Mouse (Mus musculus): ENCODE results near the gene Bag5. TPM values are rescaled to one million over a fixed set of nuclear protein-coding genes. Genes with fewer than 3 reads are reported as not detected.
A peak's percentile ranks its signal among the peaks of the same experiment; 100 is the strongest.
"Not testable (repeated sequence)": the region's sequence is repeated elsewhere in the genome, so short reads cannot be mapped to it uniquely, and the experiment has no call there.

The Bag5 gene
- total RNA-seq, 2 experiments from 2014 or later = 10.8 to 21.8 TPM

DNA sequence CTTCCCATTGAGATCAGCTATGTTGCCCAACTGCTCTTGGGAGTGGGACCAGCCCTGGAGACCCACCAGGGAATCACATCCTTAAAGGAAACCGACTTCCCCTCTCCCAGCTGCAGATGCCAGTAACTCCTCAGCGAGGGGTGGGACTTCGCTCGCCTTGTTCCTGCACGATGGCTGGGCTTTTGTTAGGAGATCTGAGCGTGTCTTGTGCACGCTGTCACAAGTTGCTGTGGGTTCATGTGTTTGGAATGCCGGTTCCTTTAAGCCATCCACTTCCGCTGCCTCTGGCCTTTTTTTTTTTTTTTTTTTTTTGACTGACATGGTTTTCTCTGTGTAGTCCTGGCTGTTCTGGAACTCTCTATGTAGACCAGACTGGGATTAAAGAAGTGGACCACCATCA is 24.3 kb upstream of the Bag5 start:
- ATAC-seq (ENCODE audit: poor library complexity, severe bottlenecking) = no peak

DNA sequence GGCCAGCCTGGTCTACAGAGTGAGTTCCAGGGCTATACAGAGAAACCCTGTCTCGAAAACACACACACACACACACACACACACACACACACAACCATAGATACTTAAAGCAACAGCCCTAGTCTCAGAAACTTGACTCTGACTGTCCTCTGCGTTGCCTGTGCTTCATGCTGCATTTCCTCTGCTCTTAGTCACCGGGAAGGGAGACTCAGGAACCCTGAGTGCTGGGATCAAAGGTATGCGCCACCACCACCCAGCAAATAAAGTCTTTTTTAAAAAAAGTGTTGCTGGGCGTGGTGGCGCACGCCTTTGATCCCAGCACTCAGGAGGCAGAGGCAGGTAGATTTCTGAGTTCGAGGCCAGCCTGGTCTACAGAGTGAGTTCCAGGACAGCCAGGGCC is 23.6 kb upstream of the Bag5 start:
- not testable (repeated sequence) for ATAC-seq (ENCODE audit: poor library complexity, severe bottlenecking)

- no peak for ATAC-seq (ENCODE audit: poor library complexity, severe bottlenecking)
Measured at GRCm38 (mm10) chr12:111734912-111735311, 21.9 kb upstream of the Bag5 start.

- ATAC-seq (ENCODE audit: poor library complexity, severe bottlenecking) = 0 out of 2 replicates have a peak, but pooled peaks have one; percentile 2
Measured at GRCm38 (mm10) chr12:111732921-111733320, 19.9 kb upstream of the Bag5 start.

DNA sequence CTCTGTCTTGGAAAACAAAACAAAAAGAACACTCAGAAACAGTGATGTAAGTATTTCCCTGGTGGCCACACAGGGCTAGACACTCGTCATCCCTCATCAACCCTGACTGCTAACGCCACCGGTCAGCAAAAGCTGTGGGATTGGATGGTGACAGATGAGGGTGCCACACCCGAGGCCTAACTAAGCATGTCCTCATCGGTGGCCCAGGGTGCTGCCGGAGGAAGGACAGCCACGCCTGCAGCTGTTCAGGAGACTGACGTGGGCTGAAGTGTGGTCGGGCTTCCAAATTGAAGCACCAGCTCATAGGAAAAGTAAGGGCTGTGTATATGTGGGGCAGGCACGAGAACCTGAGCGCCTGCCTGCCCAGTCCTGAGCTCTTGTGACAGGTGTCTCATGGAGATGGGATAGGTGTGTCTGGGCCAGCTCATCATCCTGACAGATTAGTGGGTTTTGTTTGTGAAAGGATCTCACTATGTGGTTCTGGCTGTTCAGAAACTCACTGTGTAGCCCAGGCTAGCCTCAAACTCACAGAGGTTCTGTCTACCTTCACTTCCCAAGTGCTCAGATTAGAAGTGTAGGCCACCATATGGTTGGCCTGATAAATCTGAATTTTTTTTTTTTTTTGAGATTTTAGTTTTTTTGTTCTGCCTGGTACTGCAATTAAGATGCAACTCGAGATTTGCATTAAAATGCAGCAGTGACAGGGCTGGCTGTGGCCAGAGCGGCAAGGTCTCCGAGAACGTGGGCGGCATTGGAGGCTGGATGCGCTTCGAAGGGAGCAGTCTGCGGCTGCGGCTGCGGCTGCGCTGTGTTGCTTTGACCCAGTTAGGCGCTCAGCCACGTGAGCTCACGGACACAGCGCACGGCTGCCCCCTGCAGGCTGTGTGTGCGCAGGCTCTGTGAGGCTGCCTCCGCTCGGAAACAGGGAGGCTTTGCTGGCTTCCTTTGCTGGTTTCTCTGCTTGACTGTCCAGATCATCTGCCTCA is 19.1 kb upstream of the Bag5 start:
- ATAC-seq (ENCODE audit: poor library complexity, severe bottlenecking) = peak; percentile 100

- ATAC-seq (ENCODE audit: poor library complexity, severe bottlenecking) = no peak
Measured at GRCm38 (mm10) chr12:111727956-111728355, 14.9 kb upstream of the Bag5 start.

- peak; percentile 87 for ATAC-seq (ENCODE audit: poor library complexity, severe bottlenecking)
Measured at GRCm38 (mm10) chr12:111726122-111726463, 13.0 kb upstream of the Bag5 start.

DNA sequence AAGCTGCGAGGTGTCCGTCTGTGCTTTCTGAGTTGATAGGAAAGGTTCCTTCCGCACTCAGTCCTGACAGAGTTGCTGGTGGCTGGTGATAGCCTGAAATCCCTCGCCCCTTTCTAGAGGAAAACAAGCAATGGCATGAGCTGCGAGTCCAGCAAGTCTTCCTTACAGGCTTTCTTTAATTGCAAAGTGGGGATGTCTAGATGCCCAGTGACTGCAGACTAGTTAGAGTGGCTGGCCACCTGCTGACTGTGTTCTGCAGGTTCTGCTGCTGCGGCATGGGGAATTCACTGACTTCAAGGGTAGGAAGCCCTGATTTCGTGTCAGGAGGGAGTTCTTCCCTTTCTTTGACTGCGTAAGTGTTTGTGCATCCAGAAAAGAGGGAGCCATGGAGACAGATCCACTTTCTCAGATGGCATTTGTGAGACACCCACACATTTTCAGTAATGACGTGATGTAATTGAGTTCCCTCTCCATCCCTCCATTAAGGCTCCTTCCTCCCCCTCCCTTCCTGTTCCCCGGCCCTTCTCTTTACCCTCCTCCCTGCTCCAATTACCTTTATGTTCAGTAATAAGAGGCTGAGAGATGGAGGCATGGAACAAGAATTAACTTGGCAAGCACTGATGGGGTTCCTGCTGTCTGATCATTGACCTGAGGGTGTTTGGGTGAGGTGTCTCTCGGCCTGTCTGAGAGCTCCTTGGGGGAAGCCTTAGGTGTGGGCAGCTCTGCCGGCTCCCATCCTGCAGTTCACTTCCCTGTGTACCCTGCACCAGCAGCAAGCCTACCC is 12.5 kb upstream of the Bag5 start:
- ATAC-seq (ENCODE audit: poor library complexity, severe bottlenecking) = no peak; the same call in 1 of the 2 replicates

DNA sequence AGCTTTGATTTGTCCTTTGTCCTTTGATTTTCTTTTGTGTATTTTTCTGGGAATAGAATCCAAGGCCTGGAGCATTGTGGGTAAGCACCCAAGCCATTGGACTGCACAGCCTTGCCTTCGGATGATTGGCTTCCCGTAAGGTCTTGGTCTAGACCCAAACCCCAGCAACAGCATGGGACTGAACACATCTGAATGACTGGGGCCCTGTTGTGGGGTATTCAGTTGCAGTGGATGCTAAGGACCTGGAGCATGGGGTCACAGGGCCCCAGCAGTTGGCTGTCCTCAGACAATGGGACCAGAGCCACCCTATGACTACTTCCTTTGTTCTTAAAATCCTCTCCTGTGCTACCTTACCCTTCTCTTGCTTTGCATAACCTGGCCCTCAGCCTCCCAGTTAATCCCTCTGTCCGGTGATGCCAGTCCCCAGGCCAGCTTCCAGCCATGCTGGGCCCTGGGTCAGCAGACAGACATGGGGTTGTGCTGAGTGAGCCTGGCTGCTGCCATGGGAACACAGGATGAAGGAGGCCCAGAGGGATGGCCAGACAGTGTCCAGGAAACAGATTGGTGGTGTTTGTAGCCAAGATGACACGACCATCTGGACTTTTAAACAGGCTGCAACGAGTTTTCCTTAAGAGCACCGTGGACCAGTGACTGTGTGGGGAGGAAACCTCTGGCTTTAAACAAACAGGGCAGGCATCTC is 11.7 kb upstream of the Bag5 start:
- no peak for ATAC-seq (ENCODE audit: poor library complexity, severe bottlenecking)

GRCm38 (mm10) chr12:111722654-111723053 is 9.6 kb upstream of the Bag5 start:
- ATAC-seq (ENCODE audit: poor library complexity, severe bottlenecking) = no peak

- ATAC-seq (ENCODE audit: poor library complexity, severe bottlenecking) = no peak
Measured at GRCm38 (mm10) chr12:111720222-111720621, 7.2 kb upstream of the Bag5 start.

DNA sequence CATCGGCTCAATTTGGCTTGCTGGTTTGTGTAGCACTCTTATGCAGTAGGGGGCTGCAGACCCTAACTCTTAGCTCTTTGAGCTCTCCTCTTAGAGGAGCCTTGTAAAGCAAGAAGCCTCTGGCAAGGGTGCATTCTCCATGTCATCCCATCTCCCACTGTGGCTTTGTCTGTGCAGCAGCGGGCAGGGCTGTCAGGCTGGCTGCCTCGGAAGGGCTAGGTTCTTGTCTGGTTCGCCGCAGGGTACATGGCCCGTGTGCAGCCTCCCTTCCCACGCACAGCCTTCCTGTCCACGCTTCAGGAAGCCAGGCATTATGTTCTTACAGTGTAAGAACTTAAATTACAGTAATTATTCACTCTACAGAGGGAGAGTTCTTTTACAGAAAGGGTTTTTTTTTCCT is 5.6 kb upstream of the Bag5 start:
- no peak for ATAC-seq (ENCODE audit: poor library complexity, severe bottlenecking)

GRCm38 (mm10) chr12:111716505-111716904 is 3.4 kb upstream of the Bag5 start:
- no peak for ATAC-seq (ENCODE audit: poor library complexity, severe bottlenecking)

- ATAC-seq (ENCODE audit: poor library complexity, severe bottlenecking) = not testable (repeated sequence)
Measured at GRCm38 (mm10) chr12:111713880-111714279, 823 bp upstream of the Bag5 start.

- no peak for ATAC-seq (ENCODE audit: poor library complexity, severe bottlenecking)
Measured at GRCm38 (mm10) chr12:111712476-111712875, 581 bp downstream of the Bag5 start.

GRCm38 (mm10) chr12:111710091-111710490 is 3.0 kb downstream of the Bag5 start:
- no peak for ATAC-seq (ENCODE audit: poor library complexity, severe bottlenecking)

DNA sequence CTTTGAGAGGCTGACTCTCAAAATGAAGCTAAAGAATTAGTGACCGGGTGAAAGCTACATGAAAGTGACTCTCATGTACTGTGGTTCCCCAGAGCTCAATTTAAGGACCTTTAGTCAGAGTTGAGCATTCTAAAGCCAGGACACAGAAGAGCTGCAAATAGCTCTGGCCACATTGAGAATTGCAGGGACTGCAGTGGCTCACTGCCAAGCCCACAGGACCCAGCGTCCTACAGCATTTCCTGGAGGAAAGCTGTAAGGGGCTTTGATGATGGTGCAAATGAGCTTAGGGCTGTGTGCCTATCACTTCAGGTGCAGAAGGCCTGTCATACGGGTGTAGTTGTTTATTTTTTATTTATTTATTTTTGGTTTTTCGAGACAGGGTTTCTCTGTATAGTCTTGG is 4.9 kb downstream of the Bag5 start:
- ATAC-seq (ENCODE audit: poor library complexity, severe bottlenecking) = no peak

DNA sequence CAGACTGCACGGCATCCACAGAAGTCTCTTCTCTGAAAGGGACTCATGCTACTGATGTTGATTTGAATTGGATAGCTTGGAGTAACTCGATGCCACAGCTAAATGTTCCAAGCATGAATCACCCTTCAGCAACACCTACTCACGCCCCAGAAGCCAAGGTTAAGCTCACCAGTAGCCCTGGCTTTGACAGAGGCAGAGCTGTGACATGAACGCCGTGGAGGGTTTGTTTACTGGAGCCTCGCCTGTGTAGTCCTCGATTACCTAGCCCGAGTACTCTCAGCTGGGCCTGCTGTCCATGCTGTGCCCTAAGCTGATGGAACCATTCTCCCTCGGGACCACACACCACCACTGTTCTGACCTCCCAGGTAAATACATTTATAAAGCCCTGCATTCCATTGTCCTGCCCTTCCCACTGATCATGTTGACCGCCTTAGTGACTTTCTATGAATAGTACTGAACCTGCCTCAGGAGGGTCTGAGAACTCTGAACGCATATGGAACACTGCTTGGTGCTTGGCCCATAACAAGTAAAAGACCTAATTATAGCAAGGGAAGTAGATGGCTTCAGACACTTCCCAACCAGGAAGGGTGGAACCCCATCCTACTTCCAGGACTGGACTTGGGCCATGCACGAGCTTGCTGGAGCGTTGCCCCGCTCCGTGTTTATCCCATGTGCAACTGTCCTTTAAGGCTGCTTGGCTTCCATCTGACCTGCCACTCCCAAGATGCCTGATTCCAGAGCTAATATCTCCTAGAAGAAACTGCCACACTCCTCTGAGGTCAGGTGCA is 7.7 kb downstream of the Bag5 start:
- no peak for ATAC-seq (ENCODE audit: poor library complexity, severe bottlenecking)

DNA sequence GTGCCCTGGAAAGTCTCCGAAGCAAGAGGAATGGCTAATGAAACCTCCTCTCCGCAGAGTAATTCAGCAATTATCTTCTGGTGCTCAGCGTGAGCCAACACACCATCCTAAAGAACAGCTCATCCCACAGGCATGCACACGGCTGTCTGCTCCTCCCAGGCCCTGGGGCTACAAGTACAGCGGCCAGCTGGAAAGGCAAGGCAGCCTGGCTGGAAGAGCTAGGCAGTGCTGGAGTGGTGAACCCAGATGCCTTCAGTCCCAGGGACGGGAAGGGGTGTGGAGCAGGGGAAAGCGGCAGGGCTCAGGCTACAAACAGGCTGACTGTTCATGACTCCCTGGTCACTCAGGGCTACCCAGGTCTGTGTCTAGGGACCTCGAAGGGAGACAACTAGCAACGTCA is 8.4 kb downstream of the Bag5 start:
- no peak for ATAC-seq (ENCODE audit: poor library complexity, severe bottlenecking)

GRCm38 (mm10) chr12:111703301-111703700 is 9.8 kb downstream of the Bag5 start:
- ATAC-seq (ENCODE audit: poor library complexity, severe bottlenecking) = no peak
